Mouse (Mus musculus) lung, adult 2 months (tissue): Measurements from ENCODE around the gene Git2.

ENCODE experiments used
- CTCF ChIP-seq: fragments of 200-500 bp; IDR thresholded peaks from 2 replicates; pipeline ENCODE4 v1.5.1; 2011; ENCODE audit warnings: mild to moderate bottlenecking, low read length, control low read depth; ENCODE audit not compliant: insufficient read depth
- POLR2A ChIP-seq: fragments of 200-500 bp; IDR thresholded peaks from 2 replicates; pipeline ENCODE4 v1.6.1; 2011; ENCODE audit warnings: low read depth, mild to moderate bottlenecking, control low read depth, low read length, borderline replicate concordance; ENCODE audit errors: extremely low read depth

DNA sequence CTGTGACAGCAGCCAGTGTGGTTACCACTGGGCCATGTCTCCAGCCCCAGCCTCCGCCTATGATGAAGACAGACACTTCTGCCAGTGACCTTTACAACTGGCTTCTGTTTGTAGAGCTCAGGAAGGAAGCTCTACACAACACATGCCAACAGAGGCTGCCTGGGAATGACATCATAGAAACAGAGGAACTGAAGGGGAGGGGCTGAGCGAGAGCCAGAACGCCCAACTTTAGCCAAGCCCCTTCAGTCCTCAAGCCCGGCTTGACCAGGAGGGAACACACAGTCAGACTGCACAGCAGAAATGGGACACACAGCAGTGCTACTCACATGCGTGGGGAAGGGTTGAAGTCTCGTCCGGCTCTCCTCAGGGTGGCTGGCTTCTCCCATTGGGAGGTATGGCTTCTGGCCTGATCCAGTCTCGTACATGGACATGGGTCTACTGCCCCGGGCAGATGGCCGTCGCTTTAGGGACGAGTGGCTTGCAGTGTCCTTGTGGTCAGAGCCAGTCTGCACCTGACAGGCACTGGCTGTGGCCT lies 36.5 kb downstream of the Git2 start:
- TF ChIP-seq CTCF (no peak), POLR2A (peak; percentile 13; the same call in 1 of the 2 replicates)
